Mouse (Mus musculus): ENCODE measurements around the gene Stac2.

- TF ChIP-seq CTCF (IDR thresholded peaks at IDR 0.05; ENCODE audit: control insufficient read depth, insufficient read depth, low read length), result no peak
- no peak for TF ChIP-seq POLR2A (IDR thresholded peaks at IDR 0.05; ENCODE audit: borderline replicate concordance, control insufficient read depth, low read depth, low read length)
These were observed 4.7 kb upstream of the Stac2 start for GRCm38 (mm10) chr11:98057998-98058397.

Data from bone marrow, adult 2 months (tissue).